ENCODE assay signal across 9 mouse cellular contexts in the genomic region with DNA sequence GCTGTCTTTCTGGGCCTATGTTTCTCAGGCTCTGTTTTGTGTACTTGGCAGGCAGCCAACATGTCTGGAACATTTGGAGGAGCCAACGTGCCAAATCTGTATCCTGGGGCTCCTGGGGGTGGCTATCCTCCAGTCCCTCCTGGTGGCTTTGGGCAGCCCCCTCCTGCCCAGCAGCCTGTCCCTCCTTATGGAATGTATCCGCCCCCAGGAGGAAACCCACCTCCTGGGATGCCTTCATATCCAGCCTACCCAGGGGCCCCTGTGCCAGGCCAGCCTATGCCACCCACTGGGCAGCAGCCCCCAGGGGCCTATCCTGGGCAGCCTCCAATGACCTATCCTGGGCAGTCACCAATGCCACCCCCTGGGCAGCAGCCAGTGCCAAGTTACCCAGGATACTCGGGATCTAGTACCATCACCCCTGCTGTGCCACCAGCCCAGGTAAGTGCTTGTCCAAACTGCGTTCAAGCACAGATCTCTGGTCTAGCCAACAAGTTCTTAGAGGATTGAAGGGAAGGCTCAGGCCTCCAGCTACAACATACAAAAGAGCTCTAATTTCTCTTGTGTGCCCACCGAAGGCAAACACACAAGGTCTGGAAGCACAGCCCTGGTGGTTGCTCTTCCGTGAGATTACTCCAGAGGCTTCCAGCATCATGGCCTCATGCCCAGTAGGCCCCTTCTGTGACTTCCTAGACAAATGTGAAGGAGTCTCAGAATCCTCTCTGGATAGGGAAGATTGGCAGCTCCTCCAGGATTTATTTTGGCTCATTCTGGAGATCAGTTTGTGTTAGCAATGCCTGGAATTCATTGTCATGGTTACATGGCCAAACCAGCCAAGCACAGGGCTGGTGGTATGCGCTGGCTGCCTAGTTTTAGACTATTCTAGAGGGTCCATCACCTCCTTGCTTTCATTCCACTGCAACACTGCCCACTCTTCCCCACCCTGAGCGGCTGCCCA. TPM values are rescaled to one million over a fixed set of nuclear protein-coding genes. Genes with fewer than 3 reads are reported as not detected.
A peak's percentile ranks its signal among the peaks of the same experiment; 100 is the strongest.
DNase-seq lines count a peak whose midpoint lies in the region; ATAC-seq lines count a peak whose summit lies in the region.
"Had no signal": no experiment of that assay in that cellular context is flagged by ENCODE, and none has a peak within 500 bp of the region (broad histone marks: within the 10 kb centered on the region; RNA-seq: fewer than 3 reads in every experiment).

No protein-coding gene starts in this region.

- H3K4me1 ChIP-seq in hindbrain, embryonic 14.5 days (replicated peaks; ENCODE audit: control insufficient read depth, insufficient read depth, low read length): no peaks in the 10 kb centered on the region
- no peaks in the 10 kb centered on the region for H3K4me1 ChIP-seq in hindbrain, embryonic 12.5 days
- H3K4me1 ChIP-seq in embryonic facial prominence, embryonic 13.5 days: peaks cover 21% of the 10 kb centered on the region
- 0 out of 2 replicates have a peak, but pooled peaks cover 7% of the 10 kb centered on the region for H3K4me1 ChIP-seq in stomach, embryonic 14.5 days (ENCODE audit: control insufficient read depth, insufficient read depth, low read length)

- no peaks in the 10 kb centered on the region for H3K9me3 ChIP-seq in hindbrain, embryonic 14.5 days (ENCODE audit: control insufficient read depth, low read length)
- no peaks in the 10 kb centered on the region for H3K9me3 ChIP-seq in hindbrain, embryonic 12.5 days (replicated peaks)
- no peaks in the 10 kb centered on the region for H3K9me3 ChIP-seq in embryonic facial prominence, embryonic 13.5 days
- no peaks in the 10 kb centered on the region for H3K9me3 ChIP-seq in stomach, embryonic 14.5 days (ENCODE audit: control insufficient read depth, low read depth, low read length)
- H3K9me3 ChIP-seq: liver, embryonic 15.5 days had no signal

- ATAC-seq in hindbrain, embryonic 14.5 days (ENCODE audit: low FRiP score): no peak
- ATAC-seq in hindbrain, embryonic 12.5 days (ENCODE audit: low FRiP score): no peak
- ATAC-seq in embryonic facial prominence, embryonic 13.5 days (ENCODE audit: insufficient number of reproducible peaks, insufficient read depth, low FRiP score, low TSS enrichment, low read depth): peak; percentile 24; the same call in 1 of the 2 replicates
- peak; percentile 58; the same call in 1 of the 2 replicates for ATAC-seq in stomach, embryonic 14.5 days (ENCODE audit: insufficient number of reproducible peaks, insufficient read depth, low FRiP score, low read depth)

- no peak for DNase-seq in hindbrain, embryonic 14.5 days (ENCODE audit: low spot score)
- peak; percentile 81 for DNase-seq in brain, adult 2 months (ENCODE audit: low read depth, low spot score)
- DNase-seq in layer of hippocampus, adult 9-11 months: peak; percentile 70
- no peak for DNase-seq in thymus, postnatal 36 days
- no peak for DNase-seq in thymus, postnatal 10 days (ENCODE audit: low spot score in 2 of 2)

- no peak overlapping the region for H3K4me3 ChIP-seq in hindbrain, embryonic 14.5 days (replicated peaks; ENCODE audit: low read length)
- no peak overlapping the region for H3K4me3 ChIP-seq in hindbrain, embryonic 12.5 days
- no peak overlapping the region for H3K4me3 ChIP-seq in embryonic facial prominence, embryonic 13.5 days
- no peak overlapping the region for H3K4me3 ChIP-seq in stomach, embryonic 14.5 days (ENCODE audit: low read depth, low read length)
- H3K4me3 ChIP-seq: liver, embryonic 15.5 days had no signal

- H3K27me3 ChIP-seq in hindbrain, embryonic 14.5 days (ENCODE audit: control insufficient read depth, insufficient read depth, low read length): no peaks in the 10 kb centered on the region
- H3K27me3 ChIP-seq in hindbrain, embryonic 12.5 days: no peaks in the 10 kb centered on the region
- H3K27me3 ChIP-seq in embryonic facial prominence, embryonic 13.5 days: no peaks in the 10 kb centered on the region
- no peaks in the 10 kb centered on the region for H3K27me3 ChIP-seq in stomach, embryonic 14.5 days (ENCODE audit: control insufficient read depth, insufficient read depth, low read length)
- H3K27me3 ChIP-seq: liver, embryonic 15.5 days had no signal

- WGBS in hindbrain, embryonic 14.5 days: 71% methylated on average over 8 of the region's 8 CpGs
- WGBS in hindbrain, embryonic 12.5 days: 79% methylated on average over 8 of the region's 8 CpGs
- WGBS in embryonic facial prominence, embryonic 13.5 days: 68% methylated on average over 8 of the region's 8 CpGs
- WGBS in stomach, embryonic 14.5 days: 74% methylated on average over 8 of the region's 8 CpGs

- H3K4me2 ChIP-seq in hindbrain, embryonic 14.5 days (replicated peaks): no peak overlapping the region
- no peak overlapping the region for H3K4me2 ChIP-seq in hindbrain, embryonic 12.5 days (replicated peaks)
- H3K4me2 ChIP-seq in embryonic facial prominence, embryonic 13.5 days: no peak overlapping the region
- no peak overlapping the region for H3K4me2 ChIP-seq in stomach, embryonic 14.5 days (replicated peaks; ENCODE audit: low read depth, low read length)
- H3K4me2 ChIP-seq: liver, embryonic 15.5 days had no signal

- 0 out of 2 replicates have a peak overlapping the region, but pooled peaks have one; percentile 33 for H3K27ac ChIP-seq in hindbrain, embryonic 14.5 days
- no peak overlapping the region for H3K27ac ChIP-seq in hindbrain, embryonic 12.5 days
- peak overlapping the region; percentile 41 for H3K27ac ChIP-seq in embryonic facial prominence, embryonic 13.5 days
- no peak overlapping the region for H3K27ac ChIP-seq in stomach, embryonic 14.5 days (ENCODE audit: low read length)
- H3K27ac ChIP-seq: liver, embryonic 15.5 days had no signal

- no peak overlapping the region for H3K9ac ChIP-seq in hindbrain, embryonic 14.5 days
- H3K9ac ChIP-seq in hindbrain, embryonic 12.5 days: no peak overlapping the region
- no peak overlapping the region for H3K9ac ChIP-seq in embryonic facial prominence, embryonic 13.5 days
- H3K9ac ChIP-seq in stomach, embryonic 14.5 days (replicated peaks; ENCODE audit: low read depth, low read length): no peak overlapping the region
- H3K9ac ChIP-seq: liver, embryonic 15.5 days had no signal

- no peaks in the 10 kb centered on the region for H3K36me3 ChIP-seq in hindbrain, embryonic 14.5 days (replicated peaks; ENCODE audit: control insufficient read depth, insufficient read depth)
- no peaks in the 10 kb centered on the region for H3K36me3 ChIP-seq in hindbrain, embryonic 12.5 days
- H3K36me3 ChIP-seq in embryonic facial prominence, embryonic 13.5 days: no peaks in the 10 kb centered on the region
- H3K36me3 ChIP-seq in stomach, embryonic 14.5 days (ENCODE audit: control insufficient read depth, insufficient read depth, low read length): no peaks in the 10 kb centered on the region
- H3K36me3 ChIP-seq: liver, embryonic 15.5 days had no signal

RNA-seq across cellular contexts. Expression of gene Plac9a, which starts 30.2 kb away (rescaled TPM):
- not detected in 2 replicates for polyA plus RNA-seq in hindbrain, embryonic 14.5 days (2014; fragmentation: Nextera tagmentation; extraction: Ambion mirVana)
- not detected in 2 replicates for polyA plus RNA-seq in hindbrain, embryonic 12.5 days (2016; fragmentation: Nextera tagmentation; extraction: Ambion mirVana)
- 1.7 TPM in 1 of 2 replicates, not detected in the other for polyA plus RNA-seq in embryonic facial prominence, embryonic 13.5 days (2015; fragmentation: Nextera tagmentation; extraction: Ambion mirVana)
- 0.75 TPM in 1 of 2 replicates, not detected in the other for polyA plus RNA-seq in stomach, embryonic 14.5 days (2014; fragmentation: Nextera tagmentation; extraction: Ambion mirVana)

RNA-seq across cellular contexts. Expression of gene Anxa11, which starts 30.8 kb away (rescaled TPM):
- 2.9 and 3.2 TPM in 2 replicates for polyA plus RNA-seq in hindbrain, embryonic 14.5 days (2014; fragmentation: Nextera tagmentation; extraction: Ambion mirVana)
- 6.2 and 6.9 TPM in 2 replicates for polyA plus RNA-seq in hindbrain, embryonic 12.5 days (2016; fragmentation: Nextera tagmentation; extraction: Ambion mirVana)
- polyA plus RNA-seq in embryonic facial prominence, embryonic 13.5 days (2015; fragmentation: Nextera tagmentation; extraction: Ambion mirVana): 15.4 and 15.9 TPM in 2 replicates
- polyA plus RNA-seq in stomach, embryonic 14.5 days (2014; fragmentation: Nextera tagmentation; extraction: Ambion mirVana): 35.5 and 42.2 TPM in 2 replicates

RNA-seq across cellular contexts. Expression of gene Tmem254a, which starts 54.7 kb away (rescaled TPM):
- polyA plus RNA-seq in hindbrain, embryonic 14.5 days (2014; fragmentation: Nextera tagmentation; extraction: Ambion mirVana): 5.5 and 6.3 TPM in 2 replicates
- 2.0 and 2.2 TPM in 2 replicates for polyA plus RNA-seq in hindbrain, embryonic 12.5 days (2016; fragmentation: Nextera tagmentation; extraction: Ambion mirVana)
- 2.5 and 3.2 TPM in 2 replicates for polyA plus RNA-seq in embryonic facial prominence, embryonic 13.5 days (2015; fragmentation: Nextera tagmentation; extraction: Ambion mirVana)
- polyA plus RNA-seq in stomach, embryonic 14.5 days (2014; fragmentation: Nextera tagmentation; extraction: Ambion mirVana): 3.6 and 7.0 TPM in 2 replicates

Comparison
In these comparisons a context has a peak if more than half of its experiments do, and no peak if none do; other contexts are left out.
1. H3K27ac ChIP-seq: peak in hindbrain, embryonic 14.5 days (single experiment) and embryonic facial prominence, embryonic 13.5 days (single experiment); none in hindbrain, embryonic 12.5 days (single experiment) and stomach, embryonic 14.5 days (single experiment).
2. ATAC-seq: peak in embryonic facial prominence, embryonic 13.5 days (single experiment) and stomach, embryonic 14.5 days (single experiment); none in hindbrain, embryonic 14.5 days (single experiment) and hindbrain, embryonic 12.5 days (single experiment).
3. DNase-seq: peak in brain, adult 2 months (single experiment) and layer of hippocampus, adult 9-11 months (single experiment); none in hindbrain, embryonic 14.5 days (single experiment), thymus, postnatal 36 days (0 of 2) and thymus, postnatal 10 days (0 of 2).